Comparison of ENCODE assay signal across 23 mouse cellular contexts in the genomic region with DNA sequence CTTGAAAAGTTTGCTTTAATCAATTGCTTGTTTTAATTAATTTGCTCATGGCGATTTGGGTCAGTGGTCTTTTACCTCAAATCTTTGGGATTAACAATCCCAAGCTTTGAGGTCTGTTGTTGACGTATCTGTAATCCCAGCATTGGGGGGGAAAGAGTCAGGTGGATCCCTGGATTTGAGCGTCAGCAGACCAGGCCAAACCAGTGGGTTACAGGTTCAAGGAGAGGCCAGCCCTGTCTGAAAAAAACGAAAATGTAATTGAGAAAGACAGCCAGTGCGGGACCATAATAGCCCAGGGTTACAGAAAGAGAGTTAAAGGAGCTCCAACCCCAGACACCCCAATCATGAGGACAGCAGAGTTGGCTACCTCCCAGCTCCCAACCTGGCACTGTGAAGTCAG. TPM values are rescaled to one million over a fixed set of nuclear protein-coding genes. Genes with fewer than 3 reads are reported as not detected.
A peak's percentile ranks its signal among the peaks of the same experiment; 100 is the strongest.
DNase-seq lines count a peak whose midpoint lies in the region; ATAC-seq and TF ChIP-seq lines count a peak whose summit lies in the region.
"Had no signal": no experiment of that assay in that cellular context is flagged by ENCODE, and none has a peak within 500 bp of the region (broad histone marks: within the 10 kb centered on the region; RNA-seq: fewer than 3 reads in every experiment).

No protein-coding gene starts in this region.

- no peak overlapping the region for H3K4me2 ChIP-seq in forebrain, embryonic 12.5 days
- H3K4me2 ChIP-seq in lung, embryonic 14.5 days: no peak overlapping the region
- H3K4me2 ChIP-seq: embryonic facial prominence, embryonic 15.5 days; hindbrain, embryonic 13.5 days; lung, embryonic 15.5 days had no signal

- H3K27ac ChIP-seq in forebrain, embryonic 10.5 days: peak overlapping the region; percentile 45
- H3K27ac ChIP-seq in forebrain, embryonic 12.5 days: no peak overlapping the region
- no peak overlapping the region for H3K27ac ChIP-seq in heart, adult 2 months
- H3K27ac ChIP-seq in lung, embryonic 14.5 days (ENCODE audit: low read depth): peak overlapping the region; percentile 2; the same call in 1 of the 2 replicates
- peak overlapping the region; percentile 57 for H3K27ac ChIP-seq in embryonic facial prominence, embryonic 10.5 days (replicated peaks)
- H3K27ac ChIP-seq: embryonic facial prominence, embryonic 15.5 days; hindbrain, embryonic 13.5 days; liver, embryonic 14.5 days; lung, embryonic 15.5 days had no signal

- TF ChIP-seq CTCF in heart, adult 2 months (IDR thresholded peaks at IDR 0.05): no peak
- no peak for TF ChIP-seq CTCF in lung, embryonic 14.5 days (IDR thresholded peaks at IDR 0.05; ENCODE audit: low read depth)

- no peak for ATAC-seq in forebrain, embryonic 12.5 days (ENCODE audit: low FRiP score)
- ATAC-seq in lung, embryonic 14.5 days (ENCODE audit: insufficient read depth): no peak
- ATAC-seq: forebrain, postnatal 0 days; intestine, embryonic 16.5 days had no signal

- H3K9ac ChIP-seq in forebrain, embryonic 12.5 days: no peak overlapping the region
- H3K9ac ChIP-seq in heart, adult 2 months (ENCODE audit: low read depth, low read length): no peak overlapping the region
- no peak overlapping the region for H3K9ac ChIP-seq in lung, embryonic 14.5 days
- H3K9ac ChIP-seq: embryonic facial prominence, embryonic 15.5 days; forebrain, postnatal 0 days; hindbrain, embryonic 13.5 days; liver, embryonic 14.5 days; lung, embryonic 15.5 days had no signal

- no peak for TF ChIP-seq POLR2A in heart, adult 2 months (IDR thresholded peaks at IDR 0.05; ENCODE audit: insufficient read depth, low read depth, low read length)

- H3K9me3 ChIP-seq in forebrain, embryonic 10.5 days: peaks cover 5% of the 10 kb centered on the region; the same call in 1 of the 2 replicates
- H3K9me3 ChIP-seq in forebrain, embryonic 12.5 days: no peaks in the 10 kb centered on the region
- no peaks in the 10 kb centered on the region for H3K9me3 ChIP-seq in lung, embryonic 14.5 days (ENCODE audit: low read depth, low read length)
- H3K9me3 ChIP-seq in embryonic facial prominence, embryonic 10.5 days: no peaks in the 10 kb centered on the region
- H3K9me3 ChIP-seq: embryonic facial prominence, embryonic 15.5 days; hindbrain, embryonic 13.5 days; lung, embryonic 15.5 days had no signal

- H3K27me3 ChIP-seq in forebrain, embryonic 10.5 days (ENCODE audit: poor library complexity, severe bottlenecking): no peaks in the 10 kb centered on the region
- H3K27me3 ChIP-seq in forebrain, embryonic 12.5 days: no peaks in the 10 kb centered on the region
- no peaks in the 10 kb centered on the region for H3K27me3 ChIP-seq in heart, adult 2 months (ENCODE audit: control insufficient read depth, insufficient read depth, low read length)
- H3K27me3 ChIP-seq in lung, embryonic 14.5 days (ENCODE audit: insufficient read depth, low read length): no peaks in the 10 kb centered on the region
- no peaks in the 10 kb centered on the region for H3K27me3 ChIP-seq in embryonic facial prominence, embryonic 10.5 days (replicated peaks; ENCODE audit: low read depth, poor library complexity, severe bottlenecking)
- H3K27me3 ChIP-seq: CH12.LX; embryonic facial prominence, embryonic 15.5 days; hindbrain, embryonic 13.5 days; lung, embryonic 15.5 days had no signal

- H3K4me1 ChIP-seq in forebrain, embryonic 10.5 days: peaks cover 45% of the 10 kb centered on the region
- peaks cover 16% of the 10 kb centered on the region for H3K4me1 ChIP-seq in forebrain, embryonic 12.5 days
- no peaks in the 10 kb centered on the region for H3K4me1 ChIP-seq in heart, adult 2 months (ENCODE audit: control insufficient read depth, insufficient read depth, low read length)
- H3K4me1 ChIP-seq in lung, embryonic 14.5 days (ENCODE audit: insufficient read depth): peaks cover 23% of the 10 kb centered on the region
- peaks cover 52% of the 10 kb centered on the region for H3K4me1 ChIP-seq in embryonic facial prominence, embryonic 10.5 days

- WGBS in forebrain, embryonic 10.5 days: 89% methylated on average over 5 of the region's 5 CpGs
- 90% methylated on average over 5 of the region's 5 CpGs for WGBS in forebrain, embryonic 12.5 days
- WGBS in heart, adult 2 months: 91% methylated on average over 5 of the region's 5 CpGs
- 79% methylated on average over 5 of the region's 5 CpGs for WGBS in lung, embryonic 14.5 days
- WGBS in embryonic facial prominence, embryonic 10.5 days: 76% methylated on average over 5 of the region's 5 CpGs

- no peaks in the 10 kb centered on the region for H3K79me2 ChIP-seq in heart, adult 2 months (replicated peaks; ENCODE audit: control insufficient read depth, insufficient read depth, low read length)

- H3K4me3 ChIP-seq in forebrain, embryonic 10.5 days: no peak overlapping the region
- H3K4me3 ChIP-seq in forebrain, embryonic 12.5 days (replicated peaks): no peak overlapping the region
- H3K4me3 ChIP-seq in heart, adult 2 months: no peak overlapping the region
- no peak overlapping the region for H3K4me3 ChIP-seq in lung, embryonic 14.5 days (ENCODE audit: low read depth, low read length)
- no peak overlapping the region for H3K4me3 ChIP-seq in embryonic facial prominence, embryonic 10.5 days
- H3K4me3 ChIP-seq: embryonic facial prominence, embryonic 15.5 days; hindbrain, embryonic 13.5 days; lung, embryonic 15.5 days; megakaryocyte, embryonic 14.5 days had no signal

- TF ChIP-seq EP300 in heart, adult 2 months (IDR thresholded peaks at IDR 0.05; ENCODE audit: insufficient read depth, low read depth, low read length): no peak

- no peak for DNase-seq in forebrain, embryonic 10.5 days (ENCODE audit: extremely low spot score, low spot score)
- peak; percentile 42 for DNase-seq in heart, postnatal 4 days
- DNase-seq in heart, adult 2 months: no peak
- DNase-seq in lung, embryonic 14.5 days: peak; percentile 34
- no peak for DNase-seq in lung, postnatal 25 days (ENCODE audit: low spot score)
- DNase-seq in embryonic facial prominence, embryonic 10.5 days (ENCODE audit: low spot score): no peak
- DNase-seq in thymus, postnatal 0 days (ENCODE audit: low spot score): no peak
- DNase-seq: adrenal gland, postnatal 25 days; cerebellum, adult 11-12 months; cerebellum, postnatal 10 days; forebrain, postnatal 0 days; layer of hippocampus, postnatal 36 days; liver; midbrain, embryonic 14.5 days; thymus, adult 2 months had no signal

- H3K36me3 ChIP-seq in forebrain, embryonic 10.5 days (replicated peaks): no peaks in the 10 kb centered on the region
- no peaks in the 10 kb centered on the region for H3K36me3 ChIP-seq in forebrain, embryonic 12.5 days (replicated peaks)
- H3K36me3 ChIP-seq in heart, adult 2 months (ENCODE audit: control insufficient read depth, insufficient read depth, low read length): no peaks in the 10 kb centered on the region
- H3K36me3 ChIP-seq in lung, embryonic 14.5 days (ENCODE audit: insufficient read depth): no peaks in the 10 kb centered on the region
- no peaks in the 10 kb centered on the region for H3K36me3 ChIP-seq in embryonic facial prominence, embryonic 10.5 days (replicated peaks)
- H3K36me3 ChIP-seq: embryonic facial prominence, embryonic 15.5 days; hindbrain, embryonic 13.5 days; lung, embryonic 15.5 days had no signal

- intact Hi-C loops in heart, adult 2 months (cut with DNase I): no loop called here

RNA-seq across cellular contexts. Expression of a gene that starts 53.0 kb away (rescaled TPM):
- 4.2 TPM in 2 replicates for polyA plus RNA-seq in forebrain, embryonic 10.5 days (2016; fragmentation: Nextera tagmentation; extraction: Ambion mirVana)
- polyA plus RNA-seq in forebrain, embryonic 12.5 days (2016; fragmentation: Nextera tagmentation; extraction: Ambion mirVana): 5.1 and 8.4 TPM in 2 replicates
- total RNA-seq in heart, postnatal 4 days (2021): 10 to 100 TPM; 30.0 to 33.3 TPM
- 10 to 100 TPM; 22.8 to 23.0 TPM for total RNA-seq in heart, adult 2 months (2021)
- polyA plus RNA-seq in heart, adult 2 months (2012; rRNA removed): 25.3 and 28.9 TPM in 2 replicates
- 14.2 and 16.2 TPM in 2 replicates for polyA plus RNA-seq in lung, embryonic 14.5 days (2014; fragmentation: Nextera tagmentation; extraction: Ambion mirVana)
- polyA plus RNA-seq in embryonic facial prominence, embryonic 10.5 days (2016; fragmentation: Nextera tagmentation; extraction: Ambion mirVana): 3.9 and 4.5 TPM in 2 replicates
- 11.5 and 14.5 TPM in 2 replicates for polyA plus RNA-seq in thymus, postnatal 0 days (2015; fragmentation: Nextera tagmentation; extraction: Ambion mirVana)

Comparison
In these comparisons a context has a peak if more than half of its experiments do, and no peak if none do; other contexts are left out.
1. DNase-seq: peak in heart, postnatal 4 days (single experiment) and lung, embryonic 14.5 days (single experiment); none in forebrain, embryonic 10.5 days (single experiment), heart, adult 2 months (0 of 2), lung, postnatal 25 days (single experiment), embryonic facial prominence, embryonic 10.5 days (single experiment) and thymus, postnatal 0 days (single experiment).
2. H3K27ac ChIP-seq: peak in forebrain, embryonic 10.5 days (single experiment), lung, embryonic 14.5 days (single experiment) and embryonic facial prominence, embryonic 10.5 days (single experiment); none in forebrain, embryonic 12.5 days (single experiment) and heart, adult 2 months (single experiment).